Mouse (Mus musculus): Measurements from ENCODE around the gene Nat9.
A peak's percentile ranks its signal among the peaks of the same experiment; 100 is the strongest.

Gene Nat9

DNA sequence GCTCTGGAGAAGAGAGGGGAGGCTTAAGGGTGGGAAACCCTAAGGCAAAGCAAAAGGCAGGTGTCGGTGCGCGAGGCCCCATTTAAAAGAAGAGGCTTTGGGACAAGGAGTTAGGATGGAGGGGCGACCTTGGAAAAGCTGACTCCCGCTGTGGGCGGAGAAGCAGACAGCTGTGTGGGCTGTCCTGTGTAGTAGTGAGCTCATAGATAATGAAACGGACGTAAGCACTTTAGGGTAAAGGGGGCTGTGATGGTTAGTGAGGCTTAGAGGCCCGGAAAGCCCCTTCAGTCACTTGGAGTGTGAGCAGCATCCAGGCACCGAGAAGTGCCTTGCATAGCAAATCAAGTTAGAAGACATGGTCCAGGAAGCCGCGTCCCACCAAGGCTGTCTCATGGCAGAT lies at the start of gene Nat9:
Gene Nat9 (minus strand): TSS at position 167 of the 400 bp plus-strand sequence.
- no peak for DNase-seq (ENCODE audit: low read depth, low spot score)

DNA sequence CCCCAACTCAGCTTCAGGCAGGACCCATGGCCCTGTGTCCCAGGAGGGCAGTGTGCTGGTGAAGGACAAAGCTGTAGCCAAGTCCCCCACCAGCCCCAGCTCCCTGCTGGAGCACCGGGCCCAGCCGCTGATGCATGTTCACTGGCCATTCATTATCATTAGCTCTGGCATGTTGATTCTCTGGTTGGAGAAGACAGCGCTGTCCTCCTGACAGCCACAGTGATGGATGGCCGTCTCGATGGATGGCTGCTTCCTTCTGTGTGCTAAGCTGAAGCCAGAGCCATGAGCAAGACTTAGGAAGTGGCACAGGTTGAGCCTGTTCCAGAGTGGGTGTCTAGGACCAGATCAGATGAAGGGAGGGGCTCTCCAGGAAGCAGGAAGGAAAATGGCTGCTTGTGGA lies 48.9 kb upstream of the Nat9 start:
- DNase-seq (ENCODE audit: low read depth, low spot score) = no peak

DNA sequence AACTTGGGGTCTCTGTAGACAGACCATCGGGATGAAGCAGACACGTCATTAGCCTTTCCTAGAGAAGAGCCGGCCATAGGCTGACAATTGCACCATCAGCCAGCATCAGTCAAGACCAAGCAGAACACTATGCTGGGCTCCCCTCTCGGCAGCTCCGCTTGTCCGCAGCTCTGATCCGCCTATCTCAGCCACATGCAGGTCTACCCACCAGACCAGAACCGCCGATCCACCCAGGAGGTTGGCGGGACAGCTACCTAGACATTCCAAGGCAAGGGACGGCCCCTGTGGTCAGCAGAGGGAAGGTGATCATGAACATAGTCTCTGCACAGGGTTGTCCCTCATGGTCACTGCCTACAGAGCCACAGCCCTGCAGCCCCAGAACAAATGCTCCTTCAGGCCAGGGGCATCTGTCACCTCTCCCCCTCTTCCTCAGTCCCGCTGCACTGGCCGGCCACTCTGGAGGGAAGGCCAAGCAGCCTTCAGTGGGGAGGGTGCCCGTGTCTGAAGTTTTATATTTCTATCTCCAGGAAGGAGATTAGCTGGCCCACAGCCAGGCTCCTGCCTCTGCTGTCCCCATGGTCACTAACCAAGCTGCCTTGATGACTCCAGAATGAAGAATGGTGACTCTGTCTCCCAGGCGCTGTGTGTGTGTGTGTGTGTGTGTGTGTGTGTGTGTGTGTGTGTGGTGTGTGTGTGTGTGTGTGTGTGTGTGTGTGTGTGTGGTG lies 46.8 kb upstream of the Nat9 start:
- DNase-seq (ENCODE audit: low read depth, low spot score) = no peak

DNA sequence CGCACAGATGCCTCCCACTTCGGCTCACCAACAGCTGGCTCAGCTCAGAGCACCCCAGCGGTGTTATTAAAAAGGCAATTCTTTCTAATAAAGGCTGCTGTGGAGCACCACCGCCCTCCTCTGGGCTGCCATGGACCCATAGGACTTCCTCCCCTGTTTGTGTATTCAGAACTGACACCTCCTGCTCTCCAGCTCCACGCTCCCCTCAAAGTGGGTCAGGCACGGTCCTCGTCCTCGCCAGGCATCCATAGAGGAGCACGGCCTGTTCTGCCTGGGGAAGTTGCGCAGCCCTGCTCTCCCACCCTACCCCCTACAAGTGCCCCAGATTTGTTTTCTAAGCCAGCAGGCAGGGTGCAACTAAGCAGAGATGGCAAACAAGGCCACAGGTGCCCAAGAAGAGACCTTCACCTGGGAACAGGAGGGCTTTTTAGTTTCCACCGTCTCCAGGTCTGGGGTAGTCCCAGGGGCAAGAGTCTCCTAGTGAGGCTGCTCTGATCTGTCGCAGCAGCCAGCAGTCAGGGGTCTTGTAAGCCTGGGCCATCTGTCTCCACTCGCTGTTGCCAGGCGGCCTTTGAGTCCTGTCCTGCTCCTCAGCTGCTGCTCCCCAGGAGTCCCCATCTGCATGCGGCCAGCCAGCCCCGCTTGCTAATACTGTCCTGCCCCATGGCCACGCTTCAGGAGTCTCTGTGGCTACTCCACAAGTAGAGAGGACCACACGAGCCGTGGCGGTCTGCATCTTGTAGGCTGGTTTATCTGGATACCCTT lies 46.0 kb upstream of the Nat9 start:
- no peak for DNase-seq (ENCODE audit: low read depth, low spot score)

DNA sequence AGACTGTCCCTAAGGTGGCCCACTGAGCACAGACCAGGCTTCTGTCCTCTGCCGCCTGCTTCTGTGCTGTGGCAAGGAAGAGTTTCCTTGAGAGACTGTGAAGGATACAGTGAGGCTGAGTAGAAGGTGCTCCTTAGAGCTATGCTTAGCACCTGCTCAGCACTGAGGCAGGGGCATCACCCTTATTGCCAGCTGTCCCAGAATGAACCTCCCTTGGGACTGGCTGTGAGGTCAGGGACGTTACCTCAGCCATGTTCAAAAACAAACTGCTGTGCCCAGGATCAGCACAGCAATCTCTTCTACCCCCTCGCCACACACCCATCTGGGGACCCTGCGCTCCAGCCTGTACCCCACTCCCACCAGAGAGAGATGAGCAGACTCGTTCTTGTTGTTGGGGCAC lies 45.2 kb upstream of the Nat9 start:
- DNase-seq (ENCODE audit: low read depth, low spot score) = no peak

DNA sequence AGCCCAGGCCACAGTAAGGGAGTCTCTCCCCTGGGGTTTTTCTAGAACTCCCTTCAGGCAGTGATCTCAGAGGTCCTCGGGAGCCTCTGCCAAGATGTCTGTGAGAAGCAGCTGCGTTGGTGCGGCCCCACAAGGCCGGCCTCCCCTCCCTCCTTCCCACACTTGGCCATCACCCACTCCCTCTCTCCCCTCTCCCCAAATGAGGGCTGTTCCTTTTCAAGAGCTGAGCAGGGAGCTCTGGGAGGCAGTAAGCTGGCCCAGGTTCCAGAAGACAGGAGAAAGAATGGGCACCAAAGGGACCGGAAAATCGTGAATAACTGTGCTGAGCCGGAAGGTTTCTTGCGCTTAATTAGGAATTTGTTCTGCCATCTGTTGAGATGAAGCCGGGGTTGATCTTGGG lies 44.3 kb upstream of the Nat9 start:
- DNase-seq (ENCODE audit: low read depth, low spot score) = no peak

DNA sequence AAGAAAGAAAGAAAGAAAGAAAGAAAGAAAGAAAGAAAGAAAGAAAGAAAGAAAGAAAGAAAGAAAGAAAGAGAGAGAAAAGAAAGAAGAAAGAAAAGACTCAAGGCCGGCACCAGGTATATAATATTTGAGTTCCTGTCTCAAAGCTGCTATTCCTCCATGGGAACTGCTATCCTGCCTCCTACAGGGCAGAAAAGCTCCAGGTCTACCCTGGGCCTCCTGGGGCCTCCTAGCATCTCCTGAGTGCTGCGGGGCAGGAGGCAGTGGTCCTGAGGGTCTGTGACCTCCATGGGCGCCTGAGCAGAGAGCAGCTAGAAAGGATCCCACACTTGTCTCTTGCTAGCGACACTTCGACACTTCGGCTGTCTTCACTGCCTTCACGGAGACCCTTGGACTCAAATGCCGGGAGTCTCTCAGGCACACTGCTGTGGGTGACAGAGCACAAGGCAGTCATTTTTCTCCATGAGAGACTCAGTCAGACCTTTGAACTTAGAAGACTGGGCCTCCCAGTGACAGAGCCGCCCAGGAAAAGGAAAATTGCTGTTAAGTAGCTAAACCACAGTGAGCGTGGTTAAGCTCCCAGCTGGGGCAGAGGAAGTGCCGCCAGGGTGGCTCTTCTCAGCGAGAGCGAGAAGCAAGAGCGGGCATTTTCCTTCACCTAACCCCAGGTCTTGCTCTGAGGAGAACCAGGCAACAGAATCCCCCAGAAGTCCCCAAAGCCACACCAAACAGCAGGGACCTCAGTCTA lies 43.7 kb upstream of the Nat9 start:
- no peak for DNase-seq (ENCODE audit: low read depth, low spot score)

DNA sequence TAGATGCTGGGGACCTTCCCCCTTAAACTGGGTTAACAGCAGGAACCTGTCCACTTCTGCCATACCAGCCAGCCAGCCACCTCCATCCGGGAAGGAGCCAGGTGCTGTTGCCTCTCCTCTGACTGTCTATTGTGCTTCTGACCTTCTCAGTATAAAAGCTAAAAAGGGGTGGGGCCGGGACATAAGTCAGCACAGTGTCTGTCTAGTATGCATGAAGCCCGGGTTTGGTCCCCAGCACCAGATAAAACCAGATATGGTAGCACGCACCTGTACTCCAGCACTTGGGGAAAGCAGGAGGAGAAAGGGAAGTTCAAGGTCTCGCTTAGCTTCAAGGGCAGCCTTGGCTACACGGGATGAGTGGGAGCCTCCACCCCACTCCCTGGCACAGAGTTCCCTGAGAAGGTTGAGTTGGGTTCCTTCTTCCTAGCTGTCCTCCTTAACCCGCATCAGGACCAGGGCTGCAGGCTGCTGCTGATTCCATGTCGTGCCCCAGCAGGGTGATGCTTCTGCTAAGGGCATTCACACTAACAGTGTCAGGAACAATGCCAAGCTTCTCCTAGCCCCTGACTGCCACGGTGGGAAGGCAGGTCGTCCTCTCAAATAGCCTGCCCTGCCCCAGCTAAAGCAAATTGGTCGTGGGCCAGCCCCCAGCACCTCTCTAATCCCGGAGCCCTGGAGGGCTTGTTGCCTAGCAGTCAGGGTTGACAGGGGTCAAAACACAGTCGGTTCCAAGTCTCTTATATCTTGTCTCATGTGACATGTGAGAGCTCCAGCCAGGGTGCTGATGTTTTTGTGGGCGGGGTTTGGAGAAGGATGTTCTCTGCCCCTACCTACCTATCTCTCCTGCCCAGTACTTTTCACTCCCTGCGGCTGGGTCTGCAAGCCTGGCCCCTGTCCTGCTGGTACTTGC lies 41.6 kb upstream of the Nat9 start:
- DNase-seq (ENCODE audit: low read depth, low spot score) = peak; percentile 78

DNA sequence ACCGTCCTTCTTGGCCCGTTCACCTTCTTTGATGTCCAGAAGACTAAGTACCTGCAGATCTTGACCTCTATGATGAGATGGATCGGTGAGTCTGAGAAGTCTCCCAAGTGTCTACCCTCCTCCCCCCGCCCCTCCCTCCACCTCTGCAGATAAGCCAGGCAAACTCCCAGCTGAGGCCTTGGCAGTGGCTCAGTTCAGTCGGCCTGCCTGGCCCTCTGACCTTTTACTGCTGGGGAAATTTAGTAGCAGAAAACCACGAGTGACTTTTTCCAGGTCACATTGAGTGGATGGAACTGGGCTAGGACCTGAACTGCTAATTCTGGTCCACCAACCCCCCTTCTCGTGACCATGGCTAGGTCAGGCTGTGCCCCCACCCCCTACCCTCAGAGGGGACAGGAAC lies 40.8 kb upstream of the Nat9 start:
- DNase-seq (ENCODE audit: low read depth, low spot score) = no peak

DNA sequence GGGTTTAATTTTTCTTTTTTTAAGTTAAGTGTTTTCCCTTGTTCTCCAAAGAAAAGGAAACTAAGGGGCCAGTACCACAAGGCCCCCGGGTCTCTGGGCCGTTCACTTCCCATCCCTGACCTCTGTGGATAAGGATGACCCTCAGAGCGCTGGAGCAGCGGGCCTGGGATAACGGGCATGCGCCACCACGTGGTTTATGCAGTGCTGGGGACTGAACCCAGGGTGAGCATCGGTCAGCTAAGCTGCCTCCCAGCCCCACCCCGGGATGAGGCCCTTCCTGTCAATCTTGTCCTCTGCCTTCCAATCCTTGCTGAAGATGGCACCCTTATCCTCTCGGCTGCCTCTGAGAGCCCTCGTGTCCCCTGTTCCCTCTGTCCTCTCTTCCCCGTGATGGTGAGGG lies 40.0 kb upstream of the Nat9 start:
- DNase-seq (ENCODE audit: low read depth, low spot score) = no peak

DNA sequence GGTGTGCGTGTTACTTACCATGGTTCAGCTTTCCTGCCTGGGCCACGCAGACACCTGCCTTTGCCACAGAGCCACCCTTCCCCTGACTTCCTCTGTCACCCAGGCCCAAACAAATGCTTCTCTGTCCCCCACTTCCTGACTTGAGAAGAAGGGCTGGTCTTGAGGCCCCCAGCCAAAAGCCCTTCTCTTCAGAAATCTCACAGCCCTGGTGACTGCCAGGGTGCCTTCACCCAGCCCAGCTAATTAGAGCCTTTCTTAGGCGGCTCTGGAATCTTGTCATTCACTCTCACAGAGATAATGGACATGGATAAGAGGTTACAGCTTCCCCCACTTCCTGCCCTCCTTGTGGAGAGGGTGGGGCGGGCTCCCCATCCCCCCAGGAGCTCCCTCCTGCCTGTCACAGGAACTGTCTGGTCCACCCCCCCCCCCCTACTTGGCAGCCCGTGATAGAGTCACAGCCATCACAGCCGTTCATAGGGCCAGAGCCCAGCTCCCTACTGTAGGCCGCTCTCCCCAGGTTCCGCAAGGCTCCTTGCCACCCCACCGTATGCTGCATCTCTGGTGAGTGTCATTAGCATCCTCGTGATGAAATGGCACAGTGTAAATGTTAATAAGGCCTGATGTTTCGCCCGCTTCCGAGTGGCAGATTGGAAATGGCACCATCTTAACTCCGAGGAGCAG lies 39.3 kb upstream of the Nat9 start:
- peak; percentile 61 for DNase-seq (ENCODE audit: low read depth, low spot score)

DNA sequence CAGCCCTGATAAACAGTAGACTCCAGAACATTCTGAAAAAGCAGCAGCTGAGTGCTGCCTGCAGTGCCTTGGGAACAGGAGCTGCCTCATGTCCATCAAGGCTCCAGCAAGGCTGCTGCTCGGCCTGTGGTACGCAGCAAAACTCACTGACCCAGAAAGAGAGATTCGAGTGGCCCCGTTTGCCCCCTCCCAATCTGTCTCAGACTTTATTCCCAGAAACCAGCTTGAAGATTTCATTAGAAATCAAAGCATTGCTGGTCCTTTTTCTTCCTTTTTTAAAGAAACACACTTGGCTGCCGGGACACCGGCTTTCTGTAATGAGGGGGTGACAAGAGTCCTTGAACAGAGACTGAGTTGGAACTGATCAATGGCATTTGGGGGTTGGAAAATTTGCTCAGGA lies 37.6 kb upstream of the Nat9 start:
- no peak for DNase-seq (ENCODE audit: low read depth, low spot score)

DNA sequence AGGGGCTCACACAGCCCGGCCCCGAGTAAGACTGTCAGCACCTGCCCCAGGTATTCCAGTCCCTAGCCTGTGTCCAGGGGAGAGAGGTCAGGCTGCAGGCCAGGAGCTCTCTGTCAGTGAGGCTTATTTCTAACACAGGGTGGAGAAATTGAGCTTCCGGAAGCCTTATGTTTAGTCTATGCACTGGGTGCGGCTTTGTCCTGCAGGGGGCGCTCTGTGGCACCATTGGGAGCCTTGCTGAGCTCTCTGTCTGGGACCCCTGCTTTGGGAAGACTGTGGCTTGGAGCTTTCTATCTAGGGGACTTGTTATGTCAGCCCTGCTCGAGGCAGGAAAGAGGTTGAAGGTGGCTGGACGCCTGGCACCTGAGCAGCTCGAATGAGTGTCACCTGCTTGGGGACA lies 37.2 kb upstream of the Nat9 start:
- peak; percentile 72 for DNase-seq (ENCODE audit: low read depth, low spot score)

DNA sequence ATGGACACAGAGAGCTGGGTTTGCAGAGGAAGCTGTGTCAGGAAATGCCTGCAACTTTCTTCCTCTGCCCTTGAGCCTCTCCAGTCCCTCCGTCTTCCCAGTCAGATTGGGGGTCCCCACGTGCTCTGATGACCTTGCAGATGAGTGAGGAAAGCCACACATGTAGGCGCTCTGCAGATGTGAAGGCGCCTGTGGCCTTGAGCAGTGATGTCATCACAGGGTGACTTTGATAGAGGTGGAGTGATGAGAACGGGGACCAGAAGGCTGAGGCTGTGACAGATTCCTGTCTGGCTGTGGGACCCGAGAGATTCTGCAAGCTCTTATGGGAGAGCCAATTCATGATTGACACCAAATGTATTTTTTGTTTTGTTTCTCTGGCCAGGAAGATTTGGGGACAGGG lies 36.2 kb upstream of the Nat9 start:
- DNase-seq (ENCODE audit: low read depth, low spot score) = no peak

DNA sequence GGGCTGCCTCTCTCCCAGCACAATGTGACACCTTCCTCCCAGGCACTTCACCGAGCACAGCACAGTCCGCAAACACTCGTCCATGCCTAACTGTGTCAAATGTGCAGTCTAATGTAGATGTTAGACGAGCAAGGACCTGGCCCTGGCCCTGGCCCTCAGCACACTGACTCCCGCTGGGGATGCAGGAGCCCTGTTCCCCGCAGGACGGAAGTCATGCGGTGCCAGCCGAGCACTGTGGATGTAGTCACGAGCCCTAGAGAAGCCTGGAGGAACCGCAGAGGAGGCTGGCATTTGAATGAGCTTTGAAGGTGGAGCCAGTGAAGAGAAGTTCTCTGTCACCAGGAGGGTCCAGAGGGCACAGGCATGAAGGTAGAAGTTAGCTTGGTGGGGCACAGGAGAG lies 35.8 kb upstream of the Nat9 start:
- DNase-seq (ENCODE audit: low read depth, low spot score) = no peak

DNA sequence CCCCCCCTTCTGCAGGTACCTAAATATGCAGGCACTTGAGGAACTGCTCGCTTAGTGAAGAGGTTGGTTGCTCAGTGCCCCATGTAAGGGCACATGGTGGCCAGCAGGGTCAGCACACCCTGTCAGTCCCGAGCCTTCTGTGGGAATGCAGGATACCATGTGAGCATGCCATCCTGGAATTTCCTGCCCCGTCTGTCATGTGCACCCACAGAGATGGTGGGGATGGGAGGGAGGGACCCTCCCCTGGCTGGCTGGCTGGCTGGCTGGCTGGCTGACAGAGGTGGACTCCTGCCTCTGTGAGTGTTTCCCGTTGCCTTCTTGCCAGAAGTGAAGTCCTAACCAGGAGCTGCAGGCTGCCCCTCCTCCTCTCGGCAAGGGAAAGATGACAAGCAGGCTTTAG lies 34.9 kb upstream of the Nat9 start:
- no peak for DNase-seq (ENCODE audit: low read depth, low spot score)

DNA sequence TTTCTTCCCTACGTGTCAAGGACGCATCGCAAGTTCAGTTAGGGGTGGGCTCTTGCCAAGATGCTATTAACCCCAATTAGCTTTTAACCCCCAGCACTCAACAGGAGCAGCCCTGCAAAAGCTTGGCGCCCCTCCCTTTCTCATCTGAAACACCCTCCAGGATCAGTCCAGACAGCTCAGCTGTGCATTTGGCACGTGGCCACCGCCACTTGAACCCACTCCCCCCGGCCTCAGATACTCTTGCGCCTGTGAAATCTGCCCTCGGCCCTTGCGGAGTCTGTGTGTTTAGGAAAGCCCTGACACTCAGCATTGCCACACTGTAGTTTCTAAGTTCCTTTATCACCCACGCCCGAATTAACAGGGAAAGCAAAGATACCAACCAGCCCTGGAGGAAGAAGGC lies 34.4 kb upstream of the Nat9 start:
- no peak for DNase-seq (ENCODE audit: low read depth, low spot score)

DNA sequence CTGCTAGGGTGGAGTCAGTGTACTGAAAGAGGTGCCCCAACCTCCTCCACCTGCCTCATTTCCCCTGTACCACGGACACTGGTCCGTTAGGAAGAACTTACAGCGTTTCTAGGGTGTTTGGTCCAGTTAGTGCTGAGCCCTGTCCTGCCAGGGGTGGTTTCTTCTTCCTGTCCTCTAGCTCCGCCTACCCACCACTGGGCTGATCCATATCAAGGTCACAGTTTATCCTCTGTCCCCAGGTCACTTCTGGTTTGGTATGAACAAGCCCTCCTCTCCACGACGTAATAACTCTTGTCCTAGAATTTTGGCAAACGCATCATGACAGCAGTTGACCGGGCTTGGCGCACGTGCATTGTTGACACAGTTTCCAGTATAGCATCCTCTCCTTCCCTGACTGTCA lies 32.0 kb upstream of the Nat9 start:
- DNase-seq (ENCODE audit: low read depth, low spot score) = no peak

DNA sequence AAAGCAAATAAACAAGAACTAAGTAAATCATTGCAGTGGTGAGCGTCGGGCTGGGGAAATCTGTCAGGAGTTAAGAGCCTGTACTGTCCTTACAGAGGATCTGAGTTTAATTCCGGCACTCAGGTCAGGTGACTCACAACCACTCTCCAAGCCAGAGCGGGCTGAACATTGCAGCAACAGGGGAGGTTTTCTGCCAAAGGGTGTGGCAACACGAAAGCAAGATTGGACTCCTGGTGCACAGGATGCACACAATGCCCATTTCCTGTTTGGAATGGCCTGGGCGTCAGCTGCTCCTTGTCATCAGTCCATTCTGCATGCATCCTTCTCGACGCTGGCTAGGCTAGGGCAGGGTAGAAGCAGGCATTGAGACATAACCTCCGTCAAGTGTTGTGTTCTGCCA lies 31.6 kb upstream of the Nat9 start:
- peak; percentile 72 for DNase-seq (ENCODE audit: low read depth, low spot score)

DNA sequence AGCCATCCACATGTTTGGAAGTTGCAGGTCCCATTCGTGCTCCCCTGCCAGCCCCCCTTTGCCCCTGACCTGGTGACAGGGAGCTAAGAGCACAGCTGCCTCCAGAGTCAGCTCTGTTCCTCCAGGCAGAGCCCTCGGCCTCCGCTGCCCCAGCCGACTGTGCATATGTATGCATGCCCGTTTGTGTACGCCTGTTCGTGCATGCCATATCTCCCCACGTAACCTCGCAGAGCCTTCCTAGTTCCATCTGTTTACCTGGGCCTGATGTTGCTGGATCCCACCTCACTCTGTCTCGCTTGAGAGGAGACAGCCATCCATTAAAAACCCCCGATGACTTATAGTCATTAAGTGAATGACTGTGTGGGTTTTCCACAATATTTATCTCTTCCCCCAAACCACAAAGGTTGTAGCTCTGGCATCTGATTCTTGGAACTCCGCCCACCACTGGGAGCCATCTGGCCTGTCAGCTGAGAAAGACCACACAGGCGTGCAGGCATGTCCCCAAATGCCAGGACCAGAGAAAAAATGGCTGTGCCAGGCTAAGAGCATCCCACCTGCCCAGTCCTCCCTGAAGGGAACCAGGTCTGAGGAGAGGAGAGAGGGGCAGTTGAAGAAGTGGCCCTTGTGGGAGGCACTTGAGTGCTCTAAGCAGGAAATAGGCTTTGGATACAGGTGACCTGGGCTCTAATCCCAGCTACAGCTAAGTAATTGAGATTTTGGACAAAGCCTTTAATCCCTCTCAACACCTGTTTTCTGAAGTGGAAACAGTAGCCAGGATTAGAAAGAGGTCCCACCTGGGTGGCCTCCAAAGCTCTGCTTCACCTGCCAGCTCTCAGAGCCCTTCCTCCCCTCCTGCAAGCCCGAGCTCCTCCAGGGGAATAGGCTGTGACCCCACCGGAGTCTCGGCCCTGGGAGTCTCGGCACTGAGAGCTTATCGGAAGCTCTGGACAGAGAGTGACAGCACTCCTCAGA lies 30.1 kb upstream of the Nat9 start:
- DNase-seq (ENCODE audit: low read depth, low spot score) = no peak

All from R1 (cell line).